8 mouse cellular contexts compared by ENCODE assay signal in the genomic region with DNA sequence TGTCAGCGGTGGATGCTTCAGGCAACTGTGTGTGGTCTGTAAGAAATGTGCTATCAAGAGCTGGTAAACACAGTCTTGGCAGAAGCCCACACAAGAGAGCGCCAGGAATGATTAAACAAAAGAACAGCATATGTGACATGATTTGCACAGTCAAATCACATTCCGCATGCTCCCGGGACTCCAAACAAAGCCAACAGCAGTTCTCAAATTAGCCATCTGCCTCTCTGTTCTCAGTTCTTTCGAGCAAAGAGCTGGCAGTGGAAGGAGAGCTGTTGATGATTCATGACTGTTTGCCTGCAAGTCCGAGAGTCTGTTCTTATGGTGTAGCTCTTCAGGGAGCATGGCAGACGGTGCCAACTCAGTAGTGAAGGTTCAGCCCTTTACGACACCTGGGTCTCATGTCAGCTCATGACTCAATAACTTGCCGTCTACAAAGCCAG. TPM values are rescaled to one million over a fixed set of nuclear protein-coding genes. Genes with fewer than 3 reads are reported as not detected.
DNase-seq lines count a peak whose midpoint lies in the region.

No protein-coding gene starts in this region.

- DNase-seq in adrenal gland, postnatal 14 days, result peak; percentile 12
- no peak for DNase-seq in adrenal gland, adult 8-10 months
- DNase-seq in brain, embryonic 18.5 days (ENCODE audit: low read depth, low spot score), result peak; percentile 83
- DNase-seq in frontal cortex, postnatal 10 days (ENCODE audit: low spot score in 2 of 2), result peak; percentile 48 to 66
- DNase-seq in layer of hippocampus, adult 18-20 months (ENCODE audit: low spot score in 2 of 2), result peak; percentile 85 to 95
- DNase-seq in lung, postnatal 25 days (ENCODE audit: low spot score), result peak; percentile 66
- DNase-seq in right cerebral cortex, postnatal 4 days, result peak; percentile 55
- no peak for DNase-seq in spleen, postnatal 4 days (ENCODE audit: low spot score in 2 of 2)

RNA-seq across cellular contexts. Expression of gene Nr2c1, which starts 18.1 kb away (rescaled TPM):
- 13.2 and 14.0 TPM in 2 replicates for total RNA-seq in adrenal gland, postnatal 14 days (2021)
- total RNA-seq in adrenal gland, adult 8-10 months (2022), result 10 to 100 TPM; 12.7 to 17.0 (median 14.6) TPM
- 1 to 10 TPM; 8.1 to 8.7 TPM for total RNA-seq in layer of hippocampus, adult 18-20 months (2021)

Comparison
In these comparisons a context has a peak if more than half of its experiments do, and no peak if none do; other contexts are left out.
1. DNase-seq: peak in adrenal gland, postnatal 14 days (single experiment), brain, embryonic 18.5 days (single experiment), frontal cortex, postnatal 10 days (2 of 2), layer of hippocampus, adult 18-20 months (2 of 2), lung, postnatal 25 days (single experiment) and right cerebral cortex, postnatal 4 days (single experiment); none in adrenal gland, adult 8-10 months (single experiment) and spleen, postnatal 4 days (0 of 2).